ENCODE assay signal across 9 mouse cellular contexts in genomic region chr17:13743709-13744079, GRCm38 (mm10). TPM values are rescaled to one million over a fixed set of nuclear protein-coding genes. Genes with fewer than 3 reads are reported as not detected.
A peak's percentile ranks its signal among the peaks of the same experiment; 100 is the strongest.
DNase-seq lines count a peak whose midpoint lies in the region; ATAC-seq lines count a peak whose summit lies in the region.
"Had no signal": no experiment of that assay in that cellular context is flagged by ENCODE, and none has a peak within 500 bp of the region (broad histone marks: within the 10 kb centered on the region; RNA-seq: fewer than 3 reads in every experiment).

No protein-coding gene starts in this region.

- no peaks in the 10 kb centered on the region for H3K27me3 ChIP-seq in heart, embryonic 12.5 days (replicated peaks)
- H3K27me3 ChIP-seq in embryonic facial prominence, embryonic 10.5 days (replicated peaks; ENCODE audit: low read depth, poor library complexity, severe bottlenecking): no peaks in the 10 kb centered on the region
- no peaks in the 10 kb centered on the region for H3K27me3 ChIP-seq in midbrain, embryonic 15.5 days (replicated peaks)

- H3K27ac ChIP-seq in heart, embryonic 12.5 days (ENCODE audit: poor library complexity, severe bottlenecking): peak overlapping the region; percentile 67
- H3K27ac ChIP-seq in embryonic facial prominence, embryonic 10.5 days (replicated peaks): peak overlapping the region; percentile 72; the same call in 1 of the 2 replicates
- H3K27ac ChIP-seq in midbrain, embryonic 15.5 days: peak overlapping the region; percentile 13; the same call in 1 of the 2 replicates

- ATAC-seq in heart, embryonic 12.5 days (ENCODE audit: insufficient number of reproducible peaks, low FRiP score): no peak
- no peak for ATAC-seq in midbrain, embryonic 15.5 days (replicated peaks)

- H3K9ac ChIP-seq in heart, embryonic 12.5 days: peak overlapping the region; percentile 9; the same call in 1 of the 2 replicates
- H3K9ac ChIP-seq in midbrain, embryonic 15.5 days: no peak overlapping the region

- WGBS in heart, embryonic 12.5 days: 11% methylated on average over 5 of the region's 5 CpGs
- 46% methylated on average over 5 of the region's 5 CpGs for WGBS in embryonic facial prominence, embryonic 10.5 days
- 57% methylated on average over 5 of the region's 5 CpGs for WGBS in midbrain, embryonic 15.5 days

- peaks cover 58% of the 10 kb centered on the region for H3K4me1 ChIP-seq in heart, embryonic 12.5 days (replicated peaks)
- peaks cover 35% of the 10 kb centered on the region for H3K4me1 ChIP-seq in embryonic facial prominence, embryonic 10.5 days
- H3K4me1 ChIP-seq in midbrain, embryonic 15.5 days: peaks cover 24% of the 10 kb centered on the region

- no peak overlapping the region for H3K4me3 ChIP-seq in heart, embryonic 12.5 days
- H3K4me3 ChIP-seq in embryonic facial prominence, embryonic 10.5 days: no peak overlapping the region
- H3K4me3 ChIP-seq in midbrain, embryonic 15.5 days: no peak overlapping the region

- DNase-seq in heart, adult 18-20 months: no peak
- peak; percentile 15 for DNase-seq in embryonic facial prominence, embryonic 10.5 days (ENCODE audit: low spot score)
- peak; percentile 51 to 52 for DNase-seq in kidney, postnatal 36 days
- no peak for DNase-seq in cerebellum, adult 18-20 months
- no peak for DNase-seq in gastrocnemius, postnatal 4 days (ENCODE audit: low spot score in 2 of 2)
- DNase-seq in left cerebral cortex, postnatal 4 days: no peak

- H3K4me2 ChIP-seq in heart, embryonic 12.5 days: peak overlapping the region; percentile 8; the same call in 1 of the 2 replicates
- no peak overlapping the region for H3K4me2 ChIP-seq in midbrain, embryonic 15.5 days

- no peaks in the 10 kb centered on the region for H3K9me3 ChIP-seq in heart, embryonic 12.5 days (replicated peaks)
- H3K9me3 ChIP-seq in embryonic facial prominence, embryonic 10.5 days: no peaks in the 10 kb centered on the region
- no peaks in the 10 kb centered on the region for H3K9me3 ChIP-seq in midbrain, embryonic 15.5 days

- intact Hi-C loops in left cerebral cortex, postnatal 4 days (cut with DNase I): no loop called here

- H3K36me3 ChIP-seq in heart, embryonic 12.5 days: no peaks in the 10 kb centered on the region
- no peaks in the 10 kb centered on the region for H3K36me3 ChIP-seq in embryonic facial prominence, embryonic 10.5 days (replicated peaks)
- H3K36me3 ChIP-seq in midbrain, embryonic 15.5 days (replicated peaks): no peaks in the 10 kb centered on the region

RNA-seq across cellular contexts. Expression of gene Afdn, which starts 16.6 kb away (rescaled TPM):
- polyA plus RNA-seq in heart, embryonic 12.5 days (2016; fragmentation: Nextera tagmentation; extraction: Ambion mirVana): 106 and 108 TPM in 2 replicates
- 10 to 100 TPM; 49.0 to 52.5 TPM for total RNA-seq in heart, adult 18-20 months (2021)
- polyA plus RNA-seq in embryonic facial prominence, embryonic 10.5 days (2016; fragmentation: Nextera tagmentation; extraction: Ambion mirVana): 61.0 and 64.8 TPM in 2 replicates
- polyA plus RNA-seq in midbrain, embryonic 15.5 days (2015; fragmentation: Nextera tagmentation; extraction: Ambion mirVana): 146 and 164 TPM in 2 replicates
- 10 to 100 TPM; 82.2 to 87.1 TPM for total RNA-seq in gastrocnemius, postnatal 4 days (2021)
- 100 to 1,000 TPM; 182 to 185 TPM for total RNA-seq in left cerebral cortex, postnatal 4 days (2021)

RNA-seq across cellular contexts. Expression of gene Tcte2, which starts 17.9 kb away (rescaled TPM):
- 3.6 and 4.9 TPM in 2 replicates for polyA plus RNA-seq in heart, embryonic 12.5 days (2016; fragmentation: Nextera tagmentation; extraction: Ambion mirVana)
- total RNA-seq in heart, adult 18-20 months (2021): 1 to 10 TPM; 4.7 to 6.0 TPM
- polyA plus RNA-seq in embryonic facial prominence, embryonic 10.5 days (2016; fragmentation: Nextera tagmentation; extraction: Ambion mirVana): 2.8 and 3.3 TPM in 2 replicates
- polyA plus RNA-seq in midbrain, embryonic 15.5 days (2015; fragmentation: Nextera tagmentation; extraction: Ambion mirVana): 18.4 and 22.8 TPM in 2 replicates
- total RNA-seq in gastrocnemius, postnatal 4 days (2021): 1 to 10 TPM; 4.2 to 5.8 TPM
- 10 to 100 TPM; 24.6 to 30.6 TPM for total RNA-seq in left cerebral cortex, postnatal 4 days (2021)
- total RNA-seq: granulocyte monocyte progenitor cell, adult 5-6 weeks had no signal

Comparison
In these comparisons a context has a peak if more than half of its experiments do, and no peak if none do; other contexts are left out.
1. H3K27ac ChIP-seq: peak in every context shown above with its lines; median percentile 72 in embryonic facial prominence, embryonic 10.5 days; 67 in heart, embryonic 12.5 days; 13 in midbrain, embryonic 15.5 days.
2. DNase-seq: peak in embryonic facial prominence, embryonic 10.5 days (single experiment) and kidney, postnatal 36 days (2 of 2); none in heart, adult 18-20 months (0 of 2), cerebellum, adult 18-20 months (0 of 2), gastrocnemius, postnatal 4 days (0 of 2) and left cerebral cortex, postnatal 4 days (single experiment).